Comparison of ENCODE assay signal across 9 mouse cellular contexts in the genomic region with DNA sequence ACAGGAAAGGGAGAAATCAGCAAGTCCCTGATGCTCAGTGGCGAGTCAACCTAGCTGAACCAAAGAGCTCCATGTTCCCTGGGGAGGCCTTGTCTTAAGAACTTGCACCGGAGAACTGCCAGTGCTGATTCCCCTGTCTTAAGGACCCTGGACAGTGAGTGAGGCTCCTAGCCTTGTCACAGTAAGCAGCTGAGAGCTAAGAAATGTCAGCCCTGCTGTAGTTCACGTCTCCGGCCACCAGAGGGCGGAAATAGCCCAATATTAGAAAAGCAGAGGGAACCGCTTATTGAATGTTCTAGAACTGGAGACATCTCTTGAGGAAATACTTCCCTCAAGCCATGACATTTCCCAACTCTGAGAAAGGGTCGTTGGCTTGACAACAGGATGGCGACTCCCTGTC. TPM values are rescaled to one million over a fixed set of nuclear protein-coding genes. Genes with fewer than 3 reads are reported as not detected.
DNase-seq lines count a peak whose midpoint lies in the region; ATAC-seq and TF ChIP-seq lines count a peak whose summit lies in the region.
"Had no signal": no experiment of that assay in that cellular context is flagged by ENCODE, and none has a peak within 500 bp of the region (broad histone marks: within the 10 kb centered on the region; RNA-seq: fewer than 3 reads in every experiment).

No protein-coding gene starts in this region.

- intact Hi-C loops in gastrocnemius, postnatal 14 days (cut with DNase I; ENCODE audit: low total_unique reads): loop anchor here (5.0 to 10.0 kb wide), 2 partner anchors 54 to 461 kb away; no protein-coding TSS in a partner anchor

- no peak overlapping the region for H3K9ac ChIP-seq in liver, postnatal 0 days (replicated peaks)
- H3K9ac ChIP-seq: heart, embryonic 15.5 days had no signal

- TF ChIP-seq CTCF in liver, postnatal 0 days (IDR thresholded peaks at IDR 0.05; ENCODE audit: low read depth): peak; percentile 89

- no peak overlapping the region for H3K4me3 ChIP-seq in liver, postnatal 0 days (ENCODE audit: low read depth, low read length)
- H3K4me3 ChIP-seq: heart, embryonic 15.5 days had no signal

- no peaks in the 10 kb centered on the region for H3K4me1 ChIP-seq in liver, postnatal 0 days (ENCODE audit: insufficient read depth)
- H3K4me1 ChIP-seq: heart, embryonic 15.5 days had no signal

- H3K4me2 ChIP-seq in liver, postnatal 0 days (ENCODE audit: low read depth, low read length): no peak overlapping the region
- H3K4me2 ChIP-seq: heart, embryonic 15.5 days had no signal

- DNase-seq in A20 (ENCODE audit: low read depth, low spot score) (peak; percentile 47), ZHBTc4 (ENCODE audit: low read depth, low spot score) (peak; percentile 96)
- peak; percentile 55 to 80 for DNase-seq in cerebellum, postnatal 4 days (ENCODE audit: low spot score in 2 of 2)
- peak; percentile 68 for DNase-seq in gastrocnemius, postnatal 14 days
- DNase-seq in kidney, postnatal 14 days: peak; percentile 73
- DNase-seq in liver, postnatal 0 days: peak; percentile 68
- DNase-seq in retina, postnatal 7 days (ENCODE audit: low read depth, low spot score): peak; percentile 64
- DNase-seq in urinary bladder, adult 18-20 months (ENCODE audit: low spot score in 2 of 2): peak; percentile 42 to 70

- H3K36me3 ChIP-seq in liver, postnatal 0 days (replicated peaks; ENCODE audit: insufficient read depth, low read length): no peaks in the 10 kb centered on the region
- H3K36me3 ChIP-seq: heart, embryonic 15.5 days had no signal

- 20% methylated on average over 8 of the region's 8 CpGs for WGBS in liver, postnatal 0 days (ENCODE audit: insufficient replicate concordance)

- no peak overlapping the region for H3K27ac ChIP-seq in liver, postnatal 0 days (ENCODE audit: low read depth)
- H3K27ac ChIP-seq: heart, embryonic 15.5 days had no signal

- H3K9me3 ChIP-seq in liver, postnatal 0 days (ENCODE audit: low read length): no peaks in the 10 kb centered on the region
- H3K9me3 ChIP-seq: heart, embryonic 15.5 days had no signal

- no peaks in the 10 kb centered on the region for H3K27me3 ChIP-seq in liver, postnatal 0 days (ENCODE audit: insufficient read depth, low read length)
- H3K27me3 ChIP-seq: heart, embryonic 15.5 days had no signal

- no peak for TF ChIP-seq EP300 in liver, postnatal 0 days (IDR thresholded peaks at IDR 0.05; ENCODE audit: low read depth)

- ATAC-seq in liver, postnatal 0 days: no peak

RNA-seq across cellular contexts. Expression of a gene that starts 34.1 kb away (rescaled TPM):
- total RNA-seq in gastrocnemius, postnatal 14 days (2021): 1 to 10 TPM; 5.9 to 6.7 TPM
- polyA plus RNA-seq in liver, postnatal 0 days (2015; fragmentation: Nextera tagmentation; extraction: Ambion mirVana): 42.3 and 43.5 TPM in 2 replicates
